Mouse (Mus musculus) cortical plate, adult 2 months (tissue): ENCODE measurements around the gene Nrxn3.

Experiments
- CTCF ChIP-seq: fragments of 200-500 bp; IDR thresholded peaks from 2 replicates; pipeline ENCODE4 v1.5.1; 2011; ENCODE audit warnings: mild to moderate bottlenecking, control low read depth, low read length; ENCODE audit not compliant: insufficient read depth; ENCODE audit errors: extremely low read depth
- POLR2A ChIP-seq: fragments of 200-500 bp; IDR thresholded peaks from 2 replicates; pipeline ENCODE4 v1.6.1; 2011; ENCODE audit warnings: mild to moderate bottlenecking, low read length, control low read depth; ENCODE audit not compliant: insufficient read depth; ENCODE audit errors: extremely low read depth

- TF ChIP-seq POLR2A (no peak), CTCF (no peak)
These were observed 317.5 kb downstream of the Nrxn3 start for GRCm38 (mm10) chr12:89040151-89040550.
